In genomic region chr7:16618661-16619211, GRCm38 (mm10) we compare ENCODE assay signal across 8 mouse cellular contexts. TPM values are rescaled to one million over a fixed set of nuclear protein-coding genes. Genes with fewer than 3 reads are reported as not detected.
A peak's percentile ranks its signal among the peaks of the same experiment; 100 is the strongest.
DNase-seq lines count a peak whose midpoint lies in the region; ATAC-seq lines count a peak whose summit lies in the region.

No protein-coding gene starts in this region.

- peak overlapping the region; percentile 44 for H3K9ac ChIP-seq in embryonic facial prominence, embryonic 11.5 days (replicated peaks; ENCODE audit: low read length)
- peak overlapping the region; percentile 52; the same call in 1 of the 2 replicates for H3K9ac ChIP-seq in heart, embryonic 11.5 days (ENCODE audit: low read depth, low read length)
- no peak overlapping the region for H3K9ac ChIP-seq in kidney, embryonic 15.5 days
- 0 out of 2 replicates have a peak overlapping the region, but pooled peaks have one; percentile 1 for H3K9ac ChIP-seq in neural tube, embryonic 15.5 days (replicated peaks)

- H3K4me1 ChIP-seq in embryonic facial prominence, embryonic 11.5 days (ENCODE audit: control insufficient read depth, insufficient read depth, low read length) = 0 out of 2 replicates have a peak, but pooled peaks cover 3% of the 10 kb centered on the region
- H3K4me1 ChIP-seq in heart, embryonic 11.5 days (ENCODE audit: control insufficient read depth, insufficient read depth, low read length) = peaks cover 7% of the 10 kb centered on the region; the same call in 1 of the 2 replicates
- H3K4me1 ChIP-seq in kidney, embryonic 15.5 days = peaks cover 33% of the 10 kb centered on the region
- H3K4me1 ChIP-seq in neural tube, embryonic 15.5 days = peaks cover 16% of the 10 kb centered on the region

- H3K4me2 ChIP-seq in embryonic facial prominence, embryonic 11.5 days (ENCODE audit: low read depth, low read length) = peak overlapping the region; percentile 41
- H3K4me2 ChIP-seq in heart, embryonic 11.5 days = peak overlapping the region; percentile 61
- H3K4me2 ChIP-seq in kidney, embryonic 15.5 days = peak overlapping the region; percentile 60
- H3K4me2 ChIP-seq in neural tube, embryonic 15.5 days = peak overlapping the region; percentile 53

- peak overlapping the region; percentile 21; the same call in 1 of the 2 replicates for H3K4me3 ChIP-seq in embryonic facial prominence, embryonic 11.5 days (ENCODE audit: low read depth, low read length)
- peak overlapping the region; percentile 31 for H3K4me3 ChIP-seq in heart, embryonic 11.5 days (ENCODE audit: low read depth, low read length)
- peak overlapping the region; percentile 33 for H3K4me3 ChIP-seq in kidney, embryonic 15.5 days (replicated peaks)
- H3K4me3 ChIP-seq in neural tube, embryonic 15.5 days (replicated peaks) = peak overlapping the region; percentile 21

- no peaks in the 10 kb centered on the region for H3K36me3 ChIP-seq in embryonic facial prominence, embryonic 11.5 days (replicated peaks; ENCODE audit: control insufficient read depth, insufficient read depth, low read depth, low read length)
- H3K36me3 ChIP-seq in heart, embryonic 11.5 days (ENCODE audit: control insufficient read depth, insufficient read depth, low read length) = no peaks in the 10 kb centered on the region
- no peaks in the 10 kb centered on the region for H3K36me3 ChIP-seq in kidney, embryonic 15.5 days
- H3K36me3 ChIP-seq in neural tube, embryonic 15.5 days = no peaks in the 10 kb centered on the region

- DNase-seq in 416B (ENCODE audit: low read depth) = peak; percentile 71
- peak; percentile 84 for DNase-seq in adrenal gland, adult 2 months
- DNase-seq in embryonic facial prominence, embryonic 11.5 days (ENCODE audit: low spot score) = peak; percentile 76
- peak; percentile 80 to 83 for DNase-seq in lung, adult 18-20 months
- peak; percentile 63 for DNase-seq in thymus, postnatal 25 days

- under 1% methylated on average over 30 of the region's 30 CpGs for WGBS in embryonic facial prominence, embryonic 11.5 days
- WGBS in heart, embryonic 11.5 days (ENCODE audit: insufficient replicate concordance) = under 1% methylated on average over 30 of the region's 30 CpGs
- 2% methylated on average over 30 of the region's 30 CpGs for WGBS in kidney, embryonic 15.5 days
- 1% methylated on average over 30 of the region's 30 CpGs for WGBS in neural tube, embryonic 15.5 days

- no peak for ATAC-seq in embryonic facial prominence, embryonic 11.5 days (replicated peaks; ENCODE audit: insufficient number of reproducible peaks, low FRiP score, low TSS enrichment, low read depth)
- no peak for ATAC-seq in heart, embryonic 11.5 days (replicated peaks; ENCODE audit: insufficient number of reproducible peaks, low FRiP score, low TSS enrichment)
- no peak for ATAC-seq in kidney, embryonic 15.5 days (replicated peaks; ENCODE audit: low FRiP score)
- no peak for ATAC-seq in neural tube, embryonic 15.5 days (ENCODE audit: low FRiP score)

- H3K9me3 ChIP-seq in embryonic facial prominence, embryonic 11.5 days (replicated peaks; ENCODE audit: control insufficient read depth, low read length) = no peaks in the 10 kb centered on the region
- no peaks in the 10 kb centered on the region for H3K9me3 ChIP-seq in heart, embryonic 11.5 days (replicated peaks; ENCODE audit: control insufficient read depth, low read length)
- H3K9me3 ChIP-seq in kidney, embryonic 15.5 days (replicated peaks) = no peaks in the 10 kb centered on the region
- H3K9me3 ChIP-seq in neural tube, embryonic 15.5 days (replicated peaks) = no peaks in the 10 kb centered on the region

- no peaks in the 10 kb centered on the region for H3K27me3 ChIP-seq in embryonic facial prominence, embryonic 11.5 days (ENCODE audit: control insufficient read depth, insufficient read depth, low read length)
- H3K27me3 ChIP-seq in heart, embryonic 11.5 days (ENCODE audit: control insufficient read depth, insufficient read depth, low read length) = no peaks in the 10 kb centered on the region
- no peaks in the 10 kb centered on the region for H3K27me3 ChIP-seq in kidney, embryonic 15.5 days
- no peaks in the 10 kb centered on the region for H3K27me3 ChIP-seq in neural tube, embryonic 15.5 days (replicated peaks)

- no peak overlapping the region for H3K27ac ChIP-seq in embryonic facial prominence, embryonic 11.5 days (replicated peaks; ENCODE audit: low read depth, low read length)
- peak overlapping the region; percentile 46 for H3K27ac ChIP-seq in heart, embryonic 11.5 days (ENCODE audit: low read depth, low read length)
- peak overlapping the region; percentile 79 for H3K27ac ChIP-seq in kidney, embryonic 15.5 days
- H3K27ac ChIP-seq in neural tube, embryonic 15.5 days (replicated peaks) = peak overlapping the region; percentile 0; the same call in 1 of the 2 replicates

RNA-seq across cellular contexts. Expression of gene Arhgap35, which starts 3.9 kb away (rescaled TPM):
- total RNA-seq in adrenal gland, adult 2 months (2021) = 10 to 100 TPM; 62.2 to 64.8 TPM
- polyA plus RNA-seq in adrenal gland, adult 2 months (2012; rRNA removed) = 21.6 and 26.2 TPM in 2 replicates
- polyA plus RNA-seq in embryonic facial prominence, embryonic 11.5 days (2014; fragmentation: Nextera tagmentation; extraction: Ambion mirVana) = 32.6 and 34.3 TPM in 2 replicates
- polyA plus RNA-seq in heart, embryonic 11.5 days (2014; fragmentation: Nextera tagmentation; extraction: Ambion mirVana) = 15.9 and 17.2 TPM in 2 replicates
- polyA plus RNA-seq in kidney, embryonic 15.5 days (2015; fragmentation: Nextera tagmentation; extraction: Ambion mirVana) = 16.8 and 18.2 TPM in 2 replicates
- polyA plus RNA-seq in neural tube, embryonic 15.5 days (2015; fragmentation: Nextera tagmentation; extraction: Ambion mirVana) = 26.0 and 27.4 TPM in 2 replicates

RNA-seq across cellular contexts. Expression of gene Ceacam15, which starts 56.8 kb away (rescaled TPM):
- total RNA-seq in adrenal gland, adult 2 months (2021) = not detected
- not detected in 2 replicates for polyA plus RNA-seq in adrenal gland, adult 2 months (2012; rRNA removed)
- polyA plus RNA-seq in embryonic facial prominence, embryonic 11.5 days (2014; fragmentation: Nextera tagmentation; extraction: Ambion mirVana) = not detected in 2 replicates
- polyA plus RNA-seq in heart, embryonic 11.5 days (2014; fragmentation: Nextera tagmentation; extraction: Ambion mirVana) = 0.11 and 0.21 TPM in 2 replicates
- not detected in 2 replicates for polyA plus RNA-seq in kidney, embryonic 15.5 days (2015; fragmentation: Nextera tagmentation; extraction: Ambion mirVana)
- 0.13 TPM in 1 of 2 replicates, not detected in the other for polyA plus RNA-seq in neural tube, embryonic 15.5 days (2015; fragmentation: Nextera tagmentation; extraction: Ambion mirVana)
